In genomic region chr19:36495555-36495954, GRCm38 (mm10) we compare ENCODE assay signal across 14 mouse cellular contexts. TPM values are rescaled to one million over a fixed set of nuclear protein-coding genes. Genes with fewer than 3 reads are reported as not detected.
DNase-seq lines count a peak whose midpoint lies in the region; ATAC-seq lines count a peak whose summit lies in the region.
"Had no signal": no experiment of that assay in that cellular context is flagged by ENCODE, and none has a peak within 500 bp of the region (broad histone marks: within the 10 kb centered on the region; RNA-seq: fewer than 3 reads in every experiment).

No protein-coding gene starts in this region.

- intact Hi-C loops in left cerebral cortex, postnatal 10 days (cut with DNase I) = no loop called here

- DNase-seq in left cerebral cortex, adult 18-20 months (ENCODE audit: low spot score in 2 of 2) = peak; percentile 48 to 67
- no peak for DNase-seq in left cerebral cortex, postnatal 10 days (ENCODE audit: extremely low spot score in 1 of 2, low spot score in 2 of 2)
- DNase-seq in NIH3T3 (ENCODE audit: low read depth) = peak; percentile 52
- DNase-seq in right cerebral cortex, postnatal 10 days (ENCODE audit: low spot score in 2 of 2) = peak; percentile 43 to 51
- no peak for DNase-seq in urinary bladder, postnatal 14 days (ENCODE audit: low spot score)
- no peak for DNase-seq in adrenal gland, postnatal 4 days (ENCODE audit: low spot score in 2 of 2)
- DNase-seq: adrenal gland, adult 8-10 months; cerebellum, adult 9-11 months; gastrocnemius, postnatal 10 days; heart, adult 18-20 months; kidney, adult 11 months; liver, postnatal 0 days had no signal

- ATAC-seq in frontal cortex, adult (ENCODE audit: low TSS enrichment) = peak; percentile 87
- ATAC-seq: forebrain, embryonic 16.5 days; liver, postnatal 0 days had no signal

RNA-seq across cellular contexts. Expression of gene Hectd2, which starts 58.9 kb away (rescaled TPM):
- total RNA-seq in left cerebral cortex, adult 18-20 months (2021) = 10 to 100 TPM; 19.4 to 21.2 TPM
- total RNA-seq in left cerebral cortex, postnatal 10 days (2021) = 10 to 100 TPM; 30.1 TPM
- 1 to 10 TPM; 4.5 to 4.8 TPM for total RNA-seq in adrenal gland, postnatal 4 days (2021)

Comparison
In these comparisons a context has a peak if more than half of its experiments do, and no peak if none do; other contexts are left out.
1. DNase-seq: peak in left cerebral cortex, adult 18-20 months (2 of 2), NIH3T3 (single experiment) and right cerebral cortex, postnatal 10 days (2 of 2); none in left cerebral cortex, postnatal 10 days (0 of 2), urinary bladder, postnatal 14 days (single experiment) and adrenal gland, postnatal 4 days (0 of 2).